Mouse (Mus musculus): ENCODE data around the gene Vrk3. TPM values are rescaled to one million over a fixed set of nuclear protein-coding genes. Genes with fewer than 3 reads are reported as not detected.

Vrk3 gene
- polyA plus RNA-seq, 1 experiment: 105 TPM

GRCm38 (mm10) chr7:44727151-44727550 lies 21.1 kb upstream of the Vrk3 start:
- TF ChIP-seq CTCF (IDR thresholded peaks at IDR 0.05; ENCODE audit: borderline replicate concordance, control insufficient read depth, extremely low read depth, insufficient read depth, low read length, poor library complexity) (no peak), POLR2A (IDR thresholded peaks at IDR 0.05; ENCODE audit: control insufficient read depth, extremely low read depth, insufficient read depth, low read length, poor library complexity) (no peak)
- H3K4me3 ChIP-seq (ENCODE audit: control insufficient read depth, insufficient read depth, low read length): no peak overlapping the region
- no peak overlapping the region for H3K27ac ChIP-seq (ENCODE audit: control insufficient read depth, insufficient read depth, low read length)
- no peak for DNase-seq
- no peaks in the 10 kb centered on the region for H3K36me3 ChIP-seq (ENCODE audit: control insufficient read depth, insufficient read depth, low read length)
- WGBS: 84% methylated on average over 5 of the region's 5 CpGs
- H3K27me3 ChIP-seq (ENCODE audit: control insufficient read depth, insufficient read depth, low read length): no peaks in the 10 kb centered on the region
- no peaks in the 10 kb centered on the region for H3K4me1 ChIP-seq (replicated peaks; ENCODE audit: control insufficient read depth, insufficient read depth, low read length)

GRCm38 (mm10) chr7:44728082-44728975 lies 19.9 kb upstream of the Vrk3 start:
- DNase-seq: no peak
- 95% methylated on average over 11 of the region's 11 CpGs for WGBS
- H3K4me3 ChIP-seq (ENCODE audit: control insufficient read depth, insufficient read depth, low read length): no peak overlapping the region
- no peaks in the 10 kb centered on the region for H3K27me3 ChIP-seq (ENCODE audit: control insufficient read depth, insufficient read depth, low read length)
- H3K27ac ChIP-seq (ENCODE audit: control insufficient read depth, insufficient read depth, low read length): no peak overlapping the region
- TF ChIP-seq CTCF (IDR thresholded peaks at IDR 0.05; ENCODE audit: borderline replicate concordance, control insufficient read depth, extremely low read depth, insufficient read depth, low read length, poor library complexity) (no peak), POLR2A (IDR thresholded peaks at IDR 0.05; ENCODE audit: control insufficient read depth, extremely low read depth, insufficient read depth, low read length, poor library complexity) (no peak)
- no peaks in the 10 kb centered on the region for H3K36me3 ChIP-seq (ENCODE audit: control insufficient read depth, insufficient read depth, low read length)
- no peaks in the 10 kb centered on the region for H3K4me1 ChIP-seq (replicated peaks; ENCODE audit: control insufficient read depth, insufficient read depth, low read length)

DNA sequence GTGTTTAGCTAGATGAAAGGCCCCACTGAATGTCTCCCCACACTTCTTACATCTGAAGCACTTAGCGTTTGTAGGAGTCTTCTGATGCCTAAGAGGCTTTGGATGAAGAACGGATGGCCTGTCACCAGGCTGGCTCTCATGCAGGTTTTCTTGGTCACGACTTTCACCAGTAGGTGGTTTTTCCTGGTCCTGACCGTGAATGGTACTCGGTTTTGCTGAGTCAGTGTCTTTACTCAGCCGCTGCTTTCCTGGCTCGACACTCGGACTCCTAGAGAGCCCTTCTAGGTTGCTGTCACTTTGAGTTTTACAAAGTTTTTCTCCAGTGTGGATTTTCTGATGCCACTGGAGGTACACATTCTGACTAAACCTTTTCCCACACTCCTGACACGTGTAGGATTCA lies 14.5 kb upstream of the Vrk3 start:
- Histone ChIP-seq H3K27me3 (ENCODE audit: control insufficient read depth, insufficient read depth, low read length) (no peaks in the 10 kb centered on the region), H3K4me1 (replicated peaks; ENCODE audit: control insufficient read depth, insufficient read depth, low read length) (no peaks in the 10 kb centered on the region), H3K27ac (ENCODE audit: control insufficient read depth, insufficient read depth, low read length) (no peak overlapping the region), H3K36me3 (ENCODE audit: control insufficient read depth, insufficient read depth, low read length) (no peaks in the 10 kb centered on the region), H3K4me3 (ENCODE audit: control insufficient read depth, insufficient read depth, low read length) (no peak overlapping the region)
- 90% methylated on average over 9 of the region's 9 CpGs for WGBS
- TF ChIP-seq POLR2A (IDR thresholded peaks at IDR 0.05; ENCODE audit: control insufficient read depth, extremely low read depth, insufficient read depth, low read length, poor library complexity) (no peak), CTCF (IDR thresholded peaks at IDR 0.05; ENCODE audit: borderline replicate concordance, control insufficient read depth, extremely low read depth, insufficient read depth, low read length, poor library complexity) (no peak)
- DNase-seq: no peak

GRCm38 (mm10) chr7:44741361-44741760 lies 6.9 kb upstream of the Vrk3 start:
- Histone ChIP-seq H3K4me1 (replicated peaks; ENCODE audit: control insufficient read depth, insufficient read depth, low read length) (peaks cover 13% of the 10 kb centered on the region), H3K27ac (ENCODE audit: control insufficient read depth, insufficient read depth, low read length) (0 out of 2 replicates have a peak overlapping the region, but pooled peaks have one; percentile 16), H3K4me3 (ENCODE audit: control insufficient read depth, insufficient read depth, low read length) (no peak overlapping the region), H3K27me3 (ENCODE audit: control insufficient read depth, insufficient read depth, low read length) (no peaks in the 10 kb centered on the region), H3K36me3 (ENCODE audit: control insufficient read depth, insufficient read depth, low read length) (no peaks in the 10 kb centered on the region)
- DNase-seq: peak; percentile 6
- no peak for TF ChIP-seq CTCF (IDR thresholded peaks at IDR 0.05; ENCODE audit: borderline replicate concordance, control insufficient read depth, extremely low read depth, insufficient read depth, low read length, poor library complexity)
- TF ChIP-seq POLR2A (IDR thresholded peaks at IDR 0.05; ENCODE audit: control insufficient read depth, extremely low read depth, insufficient read depth, low read length, poor library complexity): no peak
- 31% methylated on average over 8 of the region's 8 CpGs for WGBS

GRCm38 (mm10) chr7:44744270-44744669 lies 3.9 kb upstream of the Vrk3 start:
- no peak overlapping the region for H3K27ac ChIP-seq (ENCODE audit: control insufficient read depth, insufficient read depth, low read length)
- no peak for DNase-seq
- H3K4me1 ChIP-seq (replicated peaks; ENCODE audit: control insufficient read depth, insufficient read depth, low read length): peaks cover 18% of the 10 kb centered on the region
- no peak overlapping the region for H3K4me3 ChIP-seq (ENCODE audit: control insufficient read depth, insufficient read depth, low read length)
- no peaks in the 10 kb centered on the region for H3K27me3 ChIP-seq (ENCODE audit: control insufficient read depth, insufficient read depth, low read length)
- TF ChIP-seq POLR2A (IDR thresholded peaks at IDR 0.05; ENCODE audit: control insufficient read depth, extremely low read depth, insufficient read depth, low read length, poor library complexity): no peak
- no peak for TF ChIP-seq CTCF (IDR thresholded peaks at IDR 0.05; ENCODE audit: borderline replicate concordance, control insufficient read depth, extremely low read depth, insufficient read depth, low read length, poor library complexity)
- 93% methylated on average over 9 of the region's 9 CpGs for WGBS
- H3K36me3 ChIP-seq (ENCODE audit: control insufficient read depth, insufficient read depth, low read length): no peaks in the 10 kb centered on the region

GRCm38 (mm10) chr7:44745076-44745475 lies 3.1 kb upstream of the Vrk3 start:
- TF ChIP-seq POLR2A (IDR thresholded peaks at IDR 0.05; ENCODE audit: control insufficient read depth, extremely low read depth, insufficient read depth, low read length, poor library complexity) (peak; percentile 20; the same call in 1 of the 2 replicates), CTCF (IDR thresholded peaks at IDR 0.05; ENCODE audit: borderline replicate concordance, control insufficient read depth, extremely low read depth, insufficient read depth, low read length, poor library complexity) (peak; percentile 91)
- H3K36me3 ChIP-seq (ENCODE audit: control insufficient read depth, insufficient read depth, low read length): no peaks in the 10 kb centered on the region
- no peak overlapping the region for H3K27ac ChIP-seq (ENCODE audit: control insufficient read depth, insufficient read depth, low read length)
- H3K27me3 ChIP-seq (ENCODE audit: control insufficient read depth, insufficient read depth, low read length): no peaks in the 10 kb centered on the region
- peaks cover 18% of the 10 kb centered on the region for H3K4me1 ChIP-seq (replicated peaks; ENCODE audit: control insufficient read depth, insufficient read depth, low read length)
- WGBS: under 1% methylated on average over 18 of the region's 18 CpGs
- DNase-seq: peak; percentile 84
- H3K4me3 ChIP-seq (ENCODE audit: control insufficient read depth, insufficient read depth, low read length): peak overlapping the region; percentile 27

Data from thymus, adult 2 months (tissue).